Mouse (Mus musculus) cerebellum, adult 11 months (tissue): ENCODE measurements around the gene Fadd.

ENCODE experiments used
- DNase-seq: peaks from one replicate; pipeline ENCODE4 v3.0.0; 2022

The Fadd gene

GRCm38 (mm10) chr7:144527723-144528221 lies 54.5 kb downstream of the Fadd start:
- DNase-seq: no peak
